Comparison of ENCODE assay signal across 27 mouse cellular contexts in the genomic region with DNA sequence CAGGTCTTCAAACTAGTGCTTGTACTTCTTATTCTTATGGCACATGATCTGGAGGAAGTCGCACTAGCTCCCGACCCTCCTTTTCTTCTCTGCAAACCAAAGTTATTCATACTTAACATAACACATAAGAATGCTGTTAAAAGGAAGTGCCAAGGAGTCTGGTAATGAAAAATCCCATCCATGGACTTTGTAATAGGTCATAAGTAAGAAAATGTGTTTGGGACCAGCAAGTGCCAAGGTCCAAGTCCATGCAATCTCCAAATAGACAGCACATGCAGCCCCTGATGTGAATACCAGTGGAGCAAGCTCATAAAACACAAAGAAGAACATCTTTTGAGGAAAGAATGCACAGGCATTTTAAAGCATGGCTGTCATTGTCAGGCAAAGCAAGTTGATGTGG.
DNase-seq lines count a peak whose midpoint lies in the region; ATAC-seq lines count a peak whose summit lies in the region.
"Had no signal": no experiment of that assay in that cellular context is flagged by ENCODE, and none has a peak within 500 bp of the region (broad histone marks: within the 10 kb centered on the region; RNA-seq: fewer than 3 reads in every experiment).

No protein-coding gene starts in this region.

- H3K4me3 ChIP-seq in kidney, embryonic 15.5 days (replicated peaks) = no peak overlapping the region
- H3K4me3 ChIP-seq: embryonic facial prominence, embryonic 10.5 days; embryonic facial prominence, embryonic 12.5 days; erythroblast, embryonic 14.5 days; forebrain, embryonic 10.5 days; forebrain, embryonic 12.5 days had no signal

- H3K27ac ChIP-seq in kidney, embryonic 15.5 days = no peak overlapping the region
- H3K27ac ChIP-seq: embryonic facial prominence, embryonic 10.5 days; embryonic facial prominence, embryonic 12.5 days; forebrain, embryonic 10.5 days; forebrain, embryonic 12.5 days had no signal

- 0 out of 2 replicates have a peak, but pooled peaks cover 3% of the 10 kb centered on the region for H3K4me1 ChIP-seq in kidney, embryonic 15.5 days
- H3K4me1 ChIP-seq: embryonic facial prominence, embryonic 12.5 days had no signal

- H3K36me3 ChIP-seq in kidney, embryonic 15.5 days = no peaks in the 10 kb centered on the region
- H3K36me3 ChIP-seq: embryonic facial prominence, embryonic 10.5 days; embryonic facial prominence, embryonic 12.5 days; forebrain, embryonic 10.5 days; forebrain, embryonic 12.5 days; G1E had no signal

- H3K9ac ChIP-seq in kidney, embryonic 15.5 days = no peak overlapping the region
- H3K9ac ChIP-seq: embryonic facial prominence, embryonic 12.5 days; forebrain, embryonic 12.5 days had no signal

- no peak for ATAC-seq in kidney, embryonic 15.5 days (replicated peaks; ENCODE audit: low FRiP score)
- ATAC-seq: activated CD4-positive, CD25-positive, alpha-beta regulatory T cell, adult 4 months; CD4-positive, CD25-positive, alpha-beta regulatory T cell, adult 4 months; forebrain, embryonic 14.5 days; forebrain, embryonic 16.5 days; Patski had no signal

- 87% methylated on average over 2 of the region's 2 CpGs for WGBS in kidney, embryonic 15.5 days

- no peaks in the 10 kb centered on the region for H3K9me3 ChIP-seq in kidney, embryonic 15.5 days (replicated peaks)
- H3K9me3 ChIP-seq: embryonic facial prominence, embryonic 10.5 days; embryonic facial prominence, embryonic 12.5 days; forebrain, embryonic 10.5 days; forebrain, embryonic 12.5 days had no signal

- peak; percentile 48 for DNase-seq in kidney, adult 11 months
- DNase-seq in kidney, postnatal 14 days = no peak
- peak; percentile 42 to 57 for DNase-seq in kidney, adult 8-10 months
- DNase-seq in kidney, postnatal 36 days = peak; percentile 26 to 34
- no peak for DNase-seq in kidney, postnatal 4 days
- DNase-seq: adrenal gland, adult 8-10 months; adrenal gland, postnatal 14 days; adrenal gland, postnatal 36 days; B cell, adult 2 months; cerebellum, adult 11-12 months; cerebellum, adult 2 months; cerebellum, adult 9-10 months; cerebellum, postnatal 10 days; cerebellum, postnatal 25 days had no signal

- no peak overlapping the region for H3K4me2 ChIP-seq in kidney, embryonic 15.5 days
- H3K4me2 ChIP-seq: embryonic facial prominence, embryonic 12.5 days; forebrain, embryonic 12.5 days had no signal

- H3K27me3 ChIP-seq in kidney, embryonic 15.5 days = no peaks in the 10 kb centered on the region
- H3K27me3 ChIP-seq: CH12.LX; embryonic facial prominence, embryonic 12.5 days; forebrain, embryonic 12.5 days; Patski had no signal

Comparison
In these comparisons a context has a peak if more than half of its experiments do, and no peak if none do; other contexts are left out.
1. DNase-seq: peak in kidney, adult 11 months (single experiment), kidney, adult 8-10 months (2 of 2) and kidney, postnatal 36 days (2 of 2); none in kidney, postnatal 14 days (single experiment) and kidney, postnatal 4 days (0 of 2).